Mouse (Mus musculus) retina, postnatal 1 day (tissue): ENCODE results near the gene Soat2.

Source experiments
- DNase-seq: peaks from one replicate; pipeline ENCODE4 v3.0.0-alpha.2; 2012

The Soat2 gene

DNA sequence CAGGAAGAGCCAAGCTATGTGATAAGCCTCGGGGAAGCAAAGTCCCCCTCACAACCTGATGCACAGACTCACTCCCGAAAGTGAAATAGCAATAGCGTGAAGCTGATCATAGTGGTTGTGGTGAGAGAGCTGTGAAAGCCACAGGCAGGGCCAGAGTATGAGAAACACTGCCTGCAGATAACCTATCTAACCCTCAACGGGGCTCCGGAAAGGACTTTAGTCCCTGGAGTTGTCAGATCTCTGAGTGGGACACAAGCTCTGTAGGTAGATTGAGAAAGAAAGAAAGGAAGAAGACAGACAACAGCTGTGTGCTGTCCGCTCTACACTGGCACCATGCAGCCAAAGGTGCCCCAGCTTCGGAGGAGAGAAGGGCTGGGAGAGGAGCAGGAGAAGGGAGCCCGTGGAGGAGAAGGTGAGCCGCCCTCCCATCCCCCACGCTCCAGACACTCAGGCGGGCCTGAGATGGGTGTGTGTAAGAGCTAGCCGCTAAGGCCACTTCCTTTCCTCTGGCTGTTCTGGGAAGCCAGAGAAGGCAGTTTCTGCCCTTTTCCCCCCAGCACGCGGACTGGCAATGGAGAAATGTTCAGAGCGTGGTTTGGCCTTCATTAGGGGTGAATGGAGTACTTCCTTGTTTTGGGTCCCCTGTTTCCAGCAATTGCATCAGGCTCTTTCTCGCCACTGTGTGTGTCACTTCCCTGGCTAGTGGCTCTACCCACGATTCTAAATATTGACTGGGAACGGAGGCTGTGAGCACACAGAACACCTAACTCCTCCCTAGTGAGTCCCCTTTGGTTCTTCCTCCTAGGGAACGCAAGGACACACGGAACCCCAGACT, at the start of gene Soat2:
Gene Soat2, plus strand, starts transcription at position 226 of the 835 bp plus-strand sequence.
- DNase-seq = no peak

DNA sequence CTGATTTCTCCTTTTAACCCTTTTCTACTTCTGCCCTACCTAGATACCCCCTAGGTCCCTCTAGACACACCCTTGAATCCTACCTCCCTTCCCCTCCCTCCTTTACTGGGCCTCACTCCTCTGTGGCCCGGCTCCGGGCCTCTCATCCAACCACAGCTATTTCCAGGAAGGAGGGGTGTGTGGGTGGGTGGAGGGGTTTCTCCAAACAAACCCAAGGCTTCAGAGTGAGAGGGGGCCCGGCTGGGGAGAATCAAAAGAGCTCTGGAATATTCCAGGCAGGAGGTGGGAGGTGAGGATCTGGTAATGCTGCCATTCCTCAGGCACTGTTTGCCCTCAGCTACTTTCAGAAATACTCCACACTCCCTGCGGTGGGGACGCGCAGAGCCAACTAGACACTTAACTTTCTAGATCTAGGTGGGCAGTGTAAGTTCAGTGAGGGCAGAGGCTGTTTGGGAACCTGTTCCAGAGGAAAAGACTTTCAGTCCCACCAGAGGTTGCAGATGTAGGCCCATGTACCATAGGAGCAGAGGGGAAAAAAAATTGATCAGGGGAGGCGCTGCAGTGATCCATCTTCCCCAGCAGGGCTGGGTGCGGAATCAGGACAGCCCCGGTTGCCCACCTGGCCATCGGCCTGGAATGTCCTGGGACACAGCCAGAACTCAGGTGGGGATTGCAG, 49.2 kb upstream of the Soat2 start:
- DNase-seq = peak; percentile 45

- peak; percentile 44 for DNase-seq
Observed at GRCm38 (mm10) chr15:102101672-102102541, 48.4 kb upstream of the Soat2 start.

DNA sequence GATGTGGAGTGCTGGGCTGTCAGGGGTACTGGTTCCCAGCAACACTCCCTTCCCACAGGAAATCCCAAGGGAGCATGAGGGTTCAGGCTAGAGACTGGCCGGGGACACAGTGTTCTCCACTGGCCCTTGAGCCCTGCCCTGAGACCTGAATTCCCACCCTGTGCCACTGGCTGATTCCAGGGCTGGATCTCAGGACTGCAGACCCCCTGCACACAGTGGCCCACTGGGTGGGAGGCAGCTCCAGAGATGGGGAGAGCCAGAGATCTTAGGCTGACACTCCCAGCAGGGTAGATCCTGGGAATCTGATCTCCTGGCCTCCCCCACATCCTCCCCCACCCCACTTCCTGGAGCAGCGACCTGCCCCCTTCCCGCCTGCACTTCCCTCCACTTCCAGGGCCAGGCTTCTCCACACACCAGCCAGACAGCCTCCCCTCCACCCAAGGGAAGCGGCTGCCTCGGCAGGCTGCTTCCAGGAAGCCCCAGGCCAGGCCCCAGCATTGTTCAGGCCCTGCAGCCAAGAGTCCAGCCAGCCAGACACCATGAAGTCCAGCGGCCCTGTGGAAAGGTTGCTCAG, 47.7 kb upstream of the Soat2 start:
- DNase-seq = peak; percentile 41

DNA sequence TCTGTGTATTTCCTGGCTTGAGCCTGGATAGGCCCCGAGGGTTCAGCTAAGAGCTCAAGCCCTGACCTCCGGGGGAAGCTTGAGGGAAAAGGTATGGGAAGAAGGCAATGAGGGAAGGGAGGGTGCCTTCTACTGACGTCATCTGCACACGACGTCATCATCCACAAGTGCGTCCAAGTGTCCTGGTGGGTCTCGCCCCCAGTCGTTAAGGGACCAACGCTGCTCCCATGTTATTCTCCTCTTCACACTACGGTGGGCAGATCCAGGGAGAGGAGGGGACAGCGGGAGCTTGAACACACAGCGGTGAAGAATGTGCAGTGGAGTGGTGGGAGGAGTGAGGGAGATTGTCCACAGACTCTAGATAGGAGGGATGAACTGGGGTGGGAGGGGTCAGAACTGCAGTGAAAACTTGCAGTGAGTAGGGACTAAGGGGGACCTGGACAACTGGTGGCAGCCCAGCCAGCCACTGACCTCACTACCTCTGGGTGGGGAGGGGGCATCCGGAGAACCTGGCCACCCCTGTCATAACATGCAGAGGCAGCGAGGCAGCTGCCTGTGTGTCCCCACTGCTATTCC, 46.9 kb upstream of the Soat2 start:
- peak; percentile 89 for DNase-seq

DNA sequence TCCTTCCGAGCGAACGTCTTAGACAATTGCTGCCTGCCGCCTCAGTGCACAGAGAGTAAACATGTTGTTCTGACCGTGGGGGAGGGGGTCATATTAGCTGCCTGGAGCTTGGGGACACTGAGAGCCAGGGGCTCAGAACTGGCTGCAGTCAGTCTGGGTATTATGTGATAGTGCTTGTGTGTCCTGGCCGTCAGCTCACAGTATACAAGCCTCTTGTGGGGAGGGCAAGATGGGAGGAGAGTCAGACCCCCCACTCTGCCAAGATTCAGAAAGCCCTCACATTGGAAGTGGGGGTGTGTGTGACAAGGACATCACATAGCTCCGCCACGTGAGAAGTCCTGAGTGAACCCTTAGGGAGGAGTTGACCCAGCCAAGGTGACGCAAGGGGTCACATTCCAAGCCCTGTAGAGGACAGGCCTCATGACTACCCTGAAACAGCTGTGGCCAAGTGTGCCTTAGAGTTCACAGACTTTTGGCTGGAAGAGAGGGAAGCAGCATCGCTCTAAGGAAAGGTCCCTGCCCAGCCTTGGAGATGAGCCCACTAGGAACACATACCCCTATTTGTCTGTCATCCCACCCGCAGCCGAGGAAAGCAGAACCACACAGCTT, 46.3 kb upstream of the Soat2 start:
- no peak for DNase-seq

- peak; percentile 58 for DNase-seq
Observed at GRCm38 (mm10) chr15:102105360-102105759, 45.0 kb upstream of the Soat2 start.

DNA sequence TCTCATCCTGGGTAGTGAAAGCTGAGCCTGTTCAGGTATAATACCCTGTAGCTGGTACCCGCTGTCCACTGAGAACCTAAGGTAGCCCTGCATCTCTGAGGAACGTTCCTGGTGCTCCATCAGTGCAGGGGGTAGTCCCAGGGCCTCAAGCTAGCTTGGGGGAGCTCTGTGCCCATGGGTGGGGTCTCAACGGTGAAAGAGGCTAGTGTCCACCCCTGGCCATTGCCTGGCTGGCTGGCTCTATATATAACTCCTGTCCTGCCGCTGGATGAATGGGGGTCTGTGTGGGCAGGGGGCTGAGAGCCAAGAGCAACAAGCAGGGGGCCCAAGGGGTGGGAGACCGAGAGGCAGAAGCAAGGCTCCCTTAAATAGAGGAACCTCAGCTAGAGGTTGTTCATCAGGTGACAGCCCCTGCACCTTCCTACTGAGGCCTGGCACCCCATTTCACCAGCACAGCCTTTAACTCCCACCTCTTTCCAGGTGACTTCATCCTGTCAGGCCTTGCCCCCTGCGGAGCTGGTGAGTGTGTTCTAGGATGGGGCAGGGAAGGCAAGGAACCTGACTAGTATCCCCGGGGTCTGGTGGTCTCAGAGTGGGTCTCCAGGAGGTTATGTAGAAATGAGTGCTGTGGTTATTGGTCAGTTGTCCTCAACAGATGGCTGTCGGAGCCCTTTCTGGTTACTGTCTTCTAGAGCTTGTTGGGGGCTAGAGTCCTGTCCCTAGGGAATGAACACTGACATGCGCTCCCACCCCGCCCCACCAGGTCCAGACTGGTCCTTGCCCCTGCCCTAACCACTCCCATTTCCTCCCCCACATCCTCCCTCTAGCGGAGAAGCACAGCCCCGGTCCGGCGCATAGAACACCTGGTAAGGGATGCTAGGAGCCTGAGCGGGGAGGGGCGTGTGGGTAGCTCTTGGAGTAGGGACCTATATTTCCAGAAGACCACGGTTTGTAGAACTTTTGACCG, 44.3 kb upstream of the Soat2 start:
- DNase-seq = peak; percentile 40

DNA sequence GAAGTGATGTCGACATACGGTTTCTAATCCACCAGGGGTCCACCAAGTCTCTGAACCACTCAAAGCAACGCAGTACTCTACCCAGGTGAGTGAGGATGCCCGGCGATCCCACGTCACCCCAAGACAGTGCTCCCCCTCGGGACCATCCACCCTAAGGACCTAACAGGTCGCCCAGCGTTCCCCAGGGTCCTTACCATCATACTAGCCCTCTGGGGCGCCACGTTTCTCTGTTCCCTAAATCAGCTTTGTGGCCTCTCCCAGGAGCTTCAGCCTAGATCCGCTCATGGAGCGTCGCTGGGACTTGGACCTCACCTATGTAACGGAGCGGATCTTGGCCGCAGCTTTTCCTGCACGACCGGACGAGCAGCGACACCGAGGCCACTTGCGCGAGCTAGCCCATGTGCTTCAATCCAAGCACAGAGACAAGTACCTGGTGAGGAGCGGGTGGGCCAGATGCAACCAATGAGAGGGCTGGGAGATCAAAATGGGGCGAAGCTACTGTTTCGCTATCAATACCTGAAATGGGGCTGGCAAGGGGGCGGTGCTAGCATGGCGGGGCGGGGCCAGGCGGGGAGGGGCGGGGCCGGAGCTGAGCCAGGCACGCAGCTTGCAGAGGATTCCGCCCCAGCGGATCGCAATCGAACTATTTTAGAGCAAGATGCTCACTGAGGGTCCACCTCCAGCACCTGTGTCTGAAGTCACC, 43.4 kb upstream of the Soat2 start:
- DNase-seq = peak; percentile 49

DNA sequence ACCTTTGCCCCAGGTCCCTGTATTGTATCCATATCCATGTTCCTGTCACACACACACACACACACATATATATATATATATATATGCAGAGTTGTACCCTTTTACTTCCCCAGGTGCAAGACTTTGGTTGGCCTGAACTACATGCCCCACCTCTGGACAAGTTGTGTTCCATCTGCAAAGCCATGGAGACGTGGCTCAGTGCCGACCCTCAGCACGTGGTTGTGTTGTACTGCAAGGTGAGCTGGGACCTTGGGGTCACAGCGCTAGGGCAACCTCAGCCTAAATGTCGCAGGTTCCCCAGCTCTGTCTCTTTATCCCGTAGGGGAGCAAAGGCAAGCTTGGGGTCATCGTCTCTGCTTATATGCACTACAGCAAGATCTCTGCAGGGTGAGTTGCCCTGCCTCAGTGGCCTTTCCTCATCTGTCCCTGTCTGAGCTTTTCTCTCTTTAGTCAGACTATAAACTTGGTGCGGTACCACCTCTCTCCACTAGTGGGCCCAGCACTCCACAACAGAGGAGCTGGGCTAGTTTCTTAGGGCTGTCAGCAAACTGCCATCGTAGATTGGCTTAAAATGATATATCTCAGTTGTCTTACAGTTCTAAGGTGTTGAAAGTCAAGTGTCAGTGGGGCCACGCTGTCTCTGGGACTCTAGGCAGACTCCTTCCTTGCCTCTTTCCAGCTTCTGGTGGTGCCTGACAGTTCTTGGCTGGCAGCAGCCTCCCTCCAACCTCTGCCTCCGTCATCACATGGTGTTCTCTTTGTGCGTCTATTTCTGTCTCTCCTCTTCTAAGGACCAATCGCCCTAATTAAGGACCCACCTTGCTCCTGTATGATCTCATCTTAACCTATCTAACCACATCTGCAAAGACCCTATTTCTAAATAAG, 42.4 kb upstream of the Soat2 start:
- DNase-seq = peak; percentile 81

- DNase-seq = peak; percentile 87
Observed at GRCm38 (mm10) chr15:102108651-102109525, 41.4 kb upstream of the Soat2 start.

- DNase-seq = no peak
Observed at GRCm38 (mm10) chr15:102110271-102110670, 40.1 kb upstream of the Soat2 start.

- DNase-seq = no peak
Observed at GRCm38 (mm10) chr15:102110701-102111494, 39.4 kb upstream of the Soat2 start.

DNA sequence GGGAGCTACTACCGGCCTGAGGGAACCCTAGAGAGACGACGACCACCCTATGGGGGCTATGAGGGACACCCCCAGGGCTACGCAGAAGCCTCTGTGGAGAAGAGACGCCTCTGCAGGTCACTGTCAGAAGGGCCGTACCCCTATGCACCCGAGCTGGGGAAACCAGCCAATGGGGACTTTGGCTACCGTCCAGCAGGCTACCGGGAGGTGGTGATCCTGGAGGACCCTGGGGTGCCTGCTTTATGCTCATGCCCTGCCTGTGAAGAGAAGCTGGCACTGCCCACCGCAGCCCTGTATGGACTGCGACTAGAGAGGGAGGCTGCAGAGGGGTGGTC, 38.9 kb upstream of the Soat2 start:
- no peak for DNase-seq

GRCm38 (mm10) chr15:102112181-102112580, 38.1 kb upstream of the Soat2 start:
- DNase-seq = no peak

- no peak for DNase-seq
Observed at GRCm38 (mm10) chr15:102112827-102113226, 37.5 kb upstream of the Soat2 start.

- no peak for DNase-seq
Observed at GRCm38 (mm10) chr15:102113674-102114073, 36.7 kb upstream of the Soat2 start.
